Mouse (Mus musculus): Measurements from ENCODE around the gene Nasp. TPM values are rescaled to one million over a fixed set of nuclear protein-coding genes. Genes with fewer than 3 reads are reported as not detected.

Gene Nasp
- total RNA-seq (2023): 10 to 100 TPM; 52.7 to 57.8 TPM

GRCm38 (mm10) chr4:116627722-116628662, at the start of gene Nasp:
Gene Nasp, minus strand, starts transcription at chr4:116627941.

GRCm38 (mm10) chr4:116650924-116651796, 23.4 kb upstream of the Nasp start, which contains the start of gene Akr1a1:
Gene Akr1a1, minus strand, starts transcription at chr4:116651680.

DNA sequence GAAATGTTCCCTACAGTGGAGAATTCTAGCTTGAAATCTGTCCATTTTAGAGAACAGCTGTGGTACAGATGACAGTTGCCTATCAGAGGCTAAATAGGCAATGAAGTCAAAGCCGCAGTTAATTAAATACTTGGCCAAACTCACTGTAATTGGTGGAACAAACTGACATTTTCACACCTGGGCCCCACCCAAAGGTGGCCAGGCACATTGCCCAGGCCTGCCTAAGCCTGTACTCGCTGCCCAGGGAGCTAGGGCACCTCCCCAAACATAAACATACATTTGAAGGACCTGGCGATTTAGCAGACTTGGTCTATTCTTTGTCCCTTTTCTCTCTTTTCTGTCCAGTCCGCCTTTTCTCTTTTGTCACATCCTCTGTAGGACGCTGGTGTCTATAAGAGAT, 31.4 kb downstream of the Nasp start, which contains the start of gene Ccdc17:
TSS of gene Ccdc17 (plus strand) at position 276 of the 400 bp plus-strand sequence.

GRCm38 (mm10) chr4:116557306-116558121, 70.2 kb downstream of the Nasp start, which contains the start of gene Gpbp1l1:
Gene Gpbp1l1, plus strand, starts transcription at chr4:116557658.

DNA sequence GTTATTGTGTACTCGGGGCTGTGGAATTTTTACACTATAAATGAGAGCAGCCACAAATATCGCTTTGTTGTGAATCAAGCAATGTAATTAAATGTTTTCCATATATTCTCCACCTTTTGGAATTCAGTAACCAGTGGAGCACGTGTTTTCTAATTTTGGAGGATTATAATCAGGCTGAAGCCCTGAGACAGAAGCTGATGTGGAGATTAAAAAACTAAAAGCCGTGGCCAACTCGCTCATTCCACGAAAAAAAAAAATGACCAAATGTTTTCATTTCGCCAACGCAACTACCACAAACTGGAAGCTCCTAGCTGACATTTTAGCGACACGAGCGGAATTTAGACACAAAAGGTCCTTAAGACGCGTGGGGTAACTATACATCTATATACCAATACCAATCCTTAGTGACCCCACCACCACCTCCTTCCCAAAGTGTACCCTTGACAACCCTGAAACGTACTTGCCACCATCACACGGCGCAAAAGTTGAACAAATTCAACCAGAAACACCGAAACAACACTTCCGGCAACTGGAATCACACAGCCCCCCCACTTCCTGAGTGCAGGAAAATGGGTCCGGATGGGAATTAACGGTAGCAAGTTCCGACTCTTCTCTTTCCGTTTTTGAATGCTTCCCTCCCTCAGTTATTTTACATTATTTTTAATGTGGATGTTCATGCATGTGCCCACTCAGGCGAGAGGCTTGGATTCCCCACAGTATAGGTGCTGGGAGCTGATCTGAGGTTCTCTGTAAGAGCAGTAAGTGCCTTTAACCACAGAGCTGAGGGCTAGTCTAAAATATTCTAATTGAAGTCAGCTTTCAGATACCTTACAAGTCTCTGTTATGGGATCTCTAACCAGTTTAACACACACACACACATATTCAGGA, 72.1 kb downstream of the Nasp start, which contains the start of gene Tmem69:
TSS of gene Tmem69 (minus strand) at position 524 of the 888 bp plus-strand sequence.

Other genes starting within 250 kb of the Nasp start
- gene Mast2, start 163.8 kb downstream of the Nasp start, total RNA-seq (2023): 10 to 100 TPM; 17.9 to 24.4 TPM
- gene Ipp, start 120.4 kb downstream of the Nasp start, total RNA-seq (2023): 1 to 10 TPM; 6.0 to 6.3 TPM
- gene Tmem69, start 72.0 kb downstream of the Nasp start, total RNA-seq (2023): 1 to 10 TPM; 8.1 to 8.2 TPM
- gene Gpbp1l1, start 70.3 kb downstream of the Nasp start, total RNA-seq (2023): 10 to 100 TPM; 75.7 to 79.6 TPM
- 1 to 10 TPM; 8.1 to 8.5 TPM for gene Ccdc17, start 31.3 kb downstream of the Nasp start, total RNA-seq (2023)
- gene Akr1a1, start 23.7 kb upstream of the Nasp start, total RNA-seq (2023): 100 to 1,000 TPM; 246 to 288 TPM
- 100 to 1,000 TPM; 102 to 170 TPM for gene Prdx1, start 57.6 kb upstream of the Nasp start, total RNA-seq (2023)
- 1 to 10 TPM; 3.2 to 3.5 TPM for gene Mmachc, start 80.5 kb upstream of the Nasp start, total RNA-seq (2023)
- 10 to 100 TPM; 12.0 to 18.3 TPM for gene Ccdc163, start 80.6 kb upstream of the Nasp start, total RNA-seq (2023)
- gene Tesk2, start 93.0 kb upstream of the Nasp start, total RNA-seq (2023): 10 to 100 TPM; 35.6 to 37.0 TPM
- 10 to 100 TPM; 15.3 TPM for gene Toe1, start 179.7 kb upstream of the Nasp start, total RNA-seq (2023)
- 1 to 10 TPM; 6.1 to 6.8 TPM for gene Mutyh, start 179.8 kb upstream of the Nasp start, total RNA-seq (2023)
- not detected for gene Hpdl, start 193.8 kb upstream of the Nasp start, total RNA-seq (2023)
- gene Zswim5, start 249.4 kb upstream of the Nasp start, total RNA-seq (2023): under 1 TPM in 1 of 2 experiments, not detected in 1; 0.07 TPM